Mouse (Mus musculus) liver, adult 2 months (tissue): ENCODE data around the gene Fam71b.

Source experiments
- CTCF ChIP-seq: fragments of 200-500 bp; IDR thresholded peaks from 2 replicates; pipeline ENCODE4 v1.5.1; 2011; ENCODE audit warnings: low read depth, low read length, control low read depth
- POLR2A ChIP-seq: fragments of 200-500 bp; IDR thresholded peaks from 2 replicates; pipeline ENCODE4 v1.6.1; 2011; ENCODE audit warnings: low read length, control low read depth; ENCODE audit not compliant: insufficient read depth; ENCODE audit errors: extremely low read depth

DNA sequence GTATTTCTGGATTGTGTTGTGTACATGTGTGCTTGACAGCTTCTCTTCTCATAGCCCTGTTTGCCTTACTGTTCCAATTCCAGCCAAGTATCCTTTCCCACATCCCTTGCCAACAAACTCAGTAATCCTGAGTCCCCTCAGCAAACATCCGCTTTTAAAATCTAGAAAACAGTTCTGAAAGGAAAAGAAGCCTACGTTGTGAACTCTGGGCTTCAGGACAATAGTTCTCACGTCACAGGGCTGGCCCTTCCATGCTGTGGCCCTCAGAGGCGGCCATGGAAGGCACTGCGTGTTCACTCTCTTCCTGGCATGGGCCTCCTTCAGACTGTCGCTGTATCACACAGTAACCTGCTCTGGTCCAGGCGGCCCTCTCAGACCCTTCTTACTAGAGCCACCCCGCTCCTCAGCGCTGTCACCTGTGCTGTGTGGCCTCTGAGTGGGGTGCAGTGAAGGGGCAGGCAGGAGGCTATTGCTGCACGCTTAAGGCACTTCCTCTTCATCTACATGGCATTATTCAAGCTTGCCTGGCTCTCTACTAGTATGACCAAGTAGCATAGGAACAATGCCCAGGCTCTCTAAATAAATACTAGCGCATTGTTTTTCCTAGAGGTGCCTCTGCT lies 53.2 kb downstream of the Fam71b start:
- TF ChIP-seq CTCF (no peak), POLR2A (no peak)
